Mouse (Mus musculus) lung, postnatal 4 days (tissue): Measurements from ENCODE around the gene Rnf113a2.
A peak's percentile ranks its signal among the peaks of the same experiment; 100 is the strongest.

Source experiments
- DNase-seq, 2 experiments: peaks; one replicate each; pipeline ENCODE4 v3.0.0; 2021

Gene Rnf113a2

DNA sequence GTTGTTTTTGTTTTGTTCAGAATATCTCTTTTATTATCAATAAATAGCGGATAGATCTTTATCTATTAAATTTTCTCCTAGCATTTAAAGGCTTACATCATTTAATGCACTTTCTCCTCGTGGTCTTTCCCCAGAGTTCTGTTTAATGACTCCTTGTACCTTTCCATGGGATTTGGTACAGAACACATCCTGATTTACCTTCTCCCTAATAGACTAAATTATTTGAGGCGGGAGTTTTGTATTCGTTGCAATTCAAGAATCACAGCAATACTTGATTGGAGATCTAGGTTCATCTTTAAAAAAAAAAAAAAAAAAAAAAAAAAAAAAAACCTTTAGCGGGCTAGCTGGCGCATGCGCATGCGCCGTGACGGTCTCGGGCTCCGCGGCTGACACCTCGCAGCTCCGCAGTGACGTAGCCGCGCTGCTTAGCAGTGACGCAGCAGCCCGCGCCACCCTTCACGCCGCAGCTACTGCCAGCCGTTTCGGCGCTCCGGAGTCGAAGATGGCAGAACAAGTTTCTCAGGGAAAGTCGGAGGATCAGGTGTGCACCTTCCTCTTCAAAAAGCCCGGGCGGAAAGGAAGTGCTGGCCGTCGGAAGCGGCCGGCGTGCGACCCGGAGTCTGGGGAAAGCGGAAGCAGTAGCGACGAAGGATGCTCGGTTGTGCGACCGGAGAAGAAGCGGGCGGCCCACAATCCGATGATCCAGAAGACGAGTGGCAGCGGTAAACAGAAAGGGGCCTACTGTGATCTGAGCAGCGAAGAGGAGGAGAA lies at the start of gene Rnf113a2:
TSS of gene Rnf113a2 (plus strand) at position 363 of the 771 bp plus-strand sequence.
- DNase-seq, result peak; percentile 88 to 92

DNA sequence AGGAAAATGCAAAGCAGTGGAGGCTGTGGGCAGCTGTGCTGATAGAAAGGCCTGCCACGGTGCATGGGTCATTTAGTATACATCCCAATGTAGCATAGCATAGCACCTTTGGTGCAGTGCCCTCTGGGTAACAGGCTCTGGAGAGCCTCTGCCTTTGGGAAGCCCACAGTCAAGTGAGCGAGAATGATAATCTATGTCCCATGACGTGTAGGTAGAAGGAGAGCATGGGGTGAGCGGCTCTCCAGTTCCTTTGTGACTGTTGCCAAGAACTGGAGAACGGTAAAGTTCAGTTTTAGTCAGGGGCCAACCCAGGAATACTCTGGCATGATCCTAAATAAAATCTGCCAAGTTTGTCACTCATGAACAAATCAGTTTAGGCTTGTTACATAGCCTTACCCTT lies 45.3 kb upstream of the Rnf113a2 start:
- no peak for DNase-seq

DNA sequence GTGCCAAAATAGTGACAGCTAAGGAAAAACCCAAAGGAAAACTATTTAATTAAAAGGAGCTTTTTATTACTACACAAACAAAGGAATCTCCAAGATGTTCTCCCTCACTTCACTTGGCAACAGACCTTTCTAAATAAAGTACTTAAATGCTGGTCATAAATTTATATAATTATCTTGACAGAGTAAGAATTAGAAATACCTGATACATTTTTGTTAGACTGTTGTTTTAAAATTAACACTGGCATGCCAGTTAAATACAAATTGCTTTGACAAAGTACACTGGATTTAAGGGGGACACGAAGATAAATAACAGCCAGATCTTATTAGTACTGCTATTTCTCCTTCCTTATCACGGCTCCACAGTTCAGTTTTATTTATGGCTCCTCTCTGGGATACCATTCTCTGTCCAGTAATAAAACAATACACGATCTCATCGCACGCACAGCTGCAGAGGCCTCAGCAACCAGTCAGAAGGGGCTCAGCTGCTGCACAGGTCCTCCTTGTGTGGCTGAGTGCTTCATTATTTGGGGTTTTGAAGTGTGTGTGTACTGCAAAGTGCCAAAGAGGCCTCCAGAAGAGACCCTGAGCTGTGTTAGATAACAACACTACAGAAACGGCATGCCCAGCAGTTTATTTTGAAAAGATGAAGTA lies 43.0 kb upstream of the Rnf113a2 start:
- DNase-seq, result no peak

DNA sequence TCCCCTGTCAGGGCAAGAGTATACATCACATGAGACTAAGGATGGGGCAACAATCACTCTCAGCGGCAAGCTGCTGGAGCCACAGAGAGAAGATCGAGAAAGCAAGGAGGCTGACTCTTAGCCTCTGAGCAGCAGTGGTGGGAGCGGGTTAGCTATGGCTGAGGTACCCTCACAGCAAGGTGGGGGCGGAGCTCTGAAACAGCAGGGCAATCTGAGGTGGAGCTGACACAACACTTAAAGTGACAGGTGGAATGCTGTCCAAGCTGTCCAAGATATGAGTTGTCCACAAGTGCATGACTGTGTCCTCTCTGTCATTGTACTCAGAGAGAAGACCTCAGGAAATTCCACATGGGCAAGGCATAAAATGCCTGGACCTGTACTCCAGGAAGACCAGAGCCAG lies 34.6 kb upstream of the Rnf113a2 start:
- DNase-seq, result no peak

DNA sequence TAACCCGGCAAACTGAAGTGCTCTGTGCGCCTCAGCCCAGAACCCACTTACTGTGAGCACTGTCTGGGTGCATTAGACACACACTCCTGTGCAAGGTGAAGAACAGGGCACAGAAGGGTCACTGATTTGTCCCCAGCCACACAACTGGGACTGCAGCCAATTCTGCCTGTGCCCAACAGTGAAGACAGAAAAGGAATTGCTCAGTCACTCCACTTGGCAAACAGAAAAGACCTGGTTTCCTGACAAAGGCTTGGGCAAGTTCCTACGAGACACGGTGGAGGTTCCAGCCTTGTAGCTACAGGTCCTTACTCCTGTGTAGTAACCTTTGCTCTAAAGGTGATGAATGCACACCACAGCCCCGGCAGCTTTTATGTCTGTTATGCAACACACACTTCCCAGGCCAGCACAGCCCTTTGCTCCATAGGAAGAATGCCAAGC lies 32.3 kb upstream of the Rnf113a2 start:
- peak; percentile 54 to 73 for DNase-seq

DNA sequence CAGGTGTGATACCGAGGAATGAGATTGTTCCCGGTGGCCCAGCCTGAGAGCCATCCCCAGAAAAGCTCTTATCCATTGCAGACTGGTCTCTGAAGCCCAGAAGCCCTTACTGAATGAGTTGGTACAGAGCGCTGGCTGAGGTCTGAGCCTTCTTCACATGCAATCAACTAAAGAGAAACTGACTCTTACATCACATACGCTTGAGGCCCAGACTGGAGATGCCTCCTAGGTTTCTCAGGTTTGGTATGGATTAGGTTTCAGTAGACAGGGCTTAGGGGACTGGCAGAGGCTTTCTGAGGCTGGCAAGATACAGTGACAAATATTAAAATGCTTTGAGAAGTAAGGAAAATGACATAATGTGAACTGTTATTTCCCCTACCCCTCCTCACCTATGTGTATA lies 31.6 kb upstream of the Rnf113a2 start:
- DNase-seq, result no peak

DNA sequence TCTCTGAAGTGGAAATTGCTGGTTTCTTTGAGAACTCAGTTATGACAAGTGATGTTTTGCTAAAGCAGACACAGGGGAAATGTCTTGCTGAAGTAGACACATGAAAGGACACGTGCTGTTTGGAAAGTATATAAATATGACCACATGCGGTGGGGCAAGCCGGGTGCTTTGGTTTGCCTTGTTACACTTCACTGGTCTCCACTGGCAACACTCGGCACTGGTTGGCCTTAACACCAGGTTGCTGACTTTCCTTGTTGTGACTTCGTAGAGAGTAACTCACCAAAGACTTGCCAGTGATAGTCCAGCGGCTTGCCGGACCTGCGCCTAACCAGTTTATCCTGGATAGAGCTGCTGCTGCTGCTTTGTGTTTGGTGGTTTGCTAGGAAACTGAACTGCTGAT lies 28.9 kb upstream of the Rnf113a2 start:
- DNase-seq, result no peak

DNA sequence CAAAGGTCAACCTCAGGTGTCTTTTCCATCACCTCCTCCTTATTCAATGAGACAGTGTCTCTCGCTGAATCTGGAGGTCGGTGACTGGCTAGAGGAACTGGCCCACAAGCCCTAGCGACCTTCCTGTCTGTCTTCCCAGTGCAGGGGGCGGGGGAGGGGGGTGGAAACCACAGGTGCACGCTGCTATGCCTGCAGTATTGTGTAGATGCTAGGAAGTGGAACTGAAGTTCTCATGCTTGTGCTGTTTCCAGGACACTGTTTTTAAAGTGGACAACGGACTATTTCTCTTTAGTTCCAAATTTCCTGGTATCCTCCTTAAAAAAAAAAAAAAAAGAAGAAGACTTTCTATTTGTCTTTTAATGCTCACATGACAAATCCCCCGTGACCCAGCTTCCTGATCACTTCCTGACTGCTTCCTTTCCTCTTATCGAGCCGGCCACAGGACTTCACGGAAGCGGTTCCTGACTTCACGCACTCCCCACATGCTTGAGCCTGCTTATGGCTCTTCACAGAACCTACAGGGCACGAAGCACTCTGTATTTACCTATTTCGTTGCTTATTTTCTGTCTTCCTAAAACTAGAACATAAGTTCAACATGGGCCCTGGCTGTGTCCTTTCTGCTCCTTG lies 28.1 kb upstream of the Rnf113a2 start:
- DNase-seq, result no peak

DNA sequence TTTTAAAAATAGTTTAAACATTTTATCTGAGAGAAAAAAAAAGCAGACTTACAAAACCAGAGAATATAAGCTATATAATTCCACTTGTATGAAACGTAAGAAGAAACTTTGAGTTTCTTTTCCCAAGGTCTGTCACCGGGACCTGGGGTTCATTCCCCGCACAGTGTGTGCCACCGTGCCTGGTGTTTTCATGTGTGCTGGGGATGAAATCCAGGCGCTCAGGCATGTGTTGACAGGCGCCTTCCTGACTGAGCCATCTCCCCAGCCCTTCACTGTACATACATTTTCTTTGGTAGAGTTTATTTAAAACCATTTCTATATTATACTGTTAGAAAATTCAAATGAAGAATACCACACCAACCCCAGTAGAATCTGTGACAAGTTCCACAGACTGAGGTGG lies 26.7 kb upstream of the Rnf113a2 start:
- no peak for DNase-seq

DNA sequence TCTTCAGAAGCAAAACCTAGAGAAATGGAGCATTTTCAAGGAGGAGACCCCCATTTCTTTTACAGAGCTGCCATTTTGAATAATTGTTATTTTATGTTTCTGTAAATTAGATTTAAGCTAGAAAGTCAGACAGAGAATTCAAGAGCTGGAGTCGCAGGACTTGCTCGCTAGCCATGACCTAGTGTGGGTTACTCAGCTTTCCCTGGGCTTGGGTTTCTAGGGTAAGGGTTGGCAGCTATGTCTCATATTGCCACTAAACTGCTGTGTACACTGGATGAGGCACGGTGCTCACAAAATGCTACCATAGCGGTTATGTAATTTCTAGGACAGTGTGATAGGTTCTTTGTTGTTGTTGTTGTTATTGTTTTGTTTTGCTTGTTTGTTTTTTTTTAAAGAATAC lies 24.3 kb upstream of the Rnf113a2 start:
- DNase-seq, result no peak

DNA sequence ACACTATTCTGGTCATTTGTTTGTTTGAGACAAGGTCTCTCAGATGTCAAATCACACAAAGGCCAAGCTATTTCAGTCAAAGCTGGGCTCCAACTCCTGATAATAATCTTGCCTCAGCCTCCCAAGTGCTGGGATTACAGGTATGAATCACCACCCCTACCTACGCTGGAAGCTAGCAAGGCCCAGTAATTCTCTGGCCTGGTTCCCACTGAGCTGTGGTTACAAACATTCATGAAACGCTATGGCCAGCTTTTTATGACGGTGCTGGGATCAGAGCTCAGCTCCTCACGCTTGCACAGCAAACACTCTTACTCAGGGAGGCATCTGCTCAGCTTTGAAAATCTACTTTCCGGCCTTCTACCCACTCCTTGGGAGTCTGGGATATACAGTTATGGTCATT lies 23.1 kb upstream of the Rnf113a2 start:
- no peak for DNase-seq

DNA sequence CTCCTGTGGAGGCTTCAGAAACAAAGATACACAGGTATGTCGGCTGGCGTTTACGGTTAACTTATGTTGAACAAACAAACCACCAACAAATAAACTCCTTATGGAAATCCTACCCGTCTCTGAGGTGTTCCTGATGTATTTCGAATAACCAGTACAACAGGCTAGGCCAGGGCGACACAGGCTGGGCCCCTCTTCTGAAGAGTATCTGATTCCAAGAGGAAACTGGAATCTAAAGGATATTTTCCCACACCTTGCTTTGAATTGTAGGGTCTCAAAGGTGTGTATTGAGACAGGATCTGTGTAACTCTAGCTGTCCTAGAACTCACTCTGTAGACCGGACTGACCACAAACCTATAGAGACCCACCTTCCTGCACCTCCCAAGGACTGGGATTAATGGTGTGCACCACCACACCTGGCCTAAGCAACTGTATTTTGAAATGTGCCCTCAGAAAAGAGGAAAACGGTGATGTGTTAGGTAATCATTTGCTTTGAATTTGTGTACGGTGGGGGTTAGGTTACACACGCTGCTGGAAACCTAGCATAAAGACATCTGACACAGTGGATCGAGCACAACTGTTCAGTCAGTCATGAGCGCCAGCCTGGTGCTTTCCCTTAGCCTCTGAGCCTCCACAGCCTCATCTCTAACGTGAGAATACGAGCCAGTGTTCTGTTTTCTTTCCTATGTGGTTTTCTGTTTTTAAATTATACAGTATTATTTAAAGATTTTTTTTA lies 19.9 kb upstream of the Rnf113a2 start:
- no peak for DNase-seq

DNA sequence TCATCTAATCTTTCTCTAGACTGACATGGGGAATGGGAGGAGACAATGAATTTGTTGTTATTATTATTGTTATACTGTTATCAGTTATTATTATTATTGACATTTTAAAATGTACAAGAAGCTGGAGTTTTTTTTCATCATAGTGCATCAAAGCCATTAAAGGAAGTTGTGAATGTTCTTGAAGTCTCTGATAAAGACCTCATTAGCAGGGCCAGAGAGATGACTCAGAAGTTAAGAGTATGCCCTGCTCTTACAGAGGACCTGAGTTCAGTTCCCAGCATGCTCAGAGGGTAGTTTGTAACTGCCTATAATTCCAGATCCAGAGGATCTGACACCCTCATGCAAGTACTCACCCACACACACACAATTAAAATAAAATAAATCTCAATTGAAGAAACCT lies 19.3 kb upstream of the Rnf113a2 start:
- DNase-seq, result no peak

DNA sequence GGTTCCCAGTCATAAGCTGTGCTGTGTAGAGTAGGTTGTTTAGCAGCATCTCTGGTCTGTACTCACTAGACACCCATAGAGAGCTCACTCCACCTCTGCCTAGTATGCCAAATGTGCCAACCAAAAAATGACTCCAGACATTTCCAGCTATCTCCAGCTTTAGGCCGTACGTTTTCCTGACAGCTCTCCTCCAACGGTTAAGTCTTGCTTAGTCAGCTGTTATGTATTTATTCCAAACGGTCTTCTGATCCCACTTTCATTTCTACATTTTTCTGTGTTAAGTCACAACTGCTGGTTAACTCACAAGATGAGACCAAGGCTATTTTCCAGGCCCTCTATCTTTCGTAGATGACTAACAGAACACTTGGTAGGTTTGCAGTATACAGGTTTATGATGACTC lies 18.4 kb upstream of the Rnf113a2 start:
- no peak for DNase-seq

DNA sequence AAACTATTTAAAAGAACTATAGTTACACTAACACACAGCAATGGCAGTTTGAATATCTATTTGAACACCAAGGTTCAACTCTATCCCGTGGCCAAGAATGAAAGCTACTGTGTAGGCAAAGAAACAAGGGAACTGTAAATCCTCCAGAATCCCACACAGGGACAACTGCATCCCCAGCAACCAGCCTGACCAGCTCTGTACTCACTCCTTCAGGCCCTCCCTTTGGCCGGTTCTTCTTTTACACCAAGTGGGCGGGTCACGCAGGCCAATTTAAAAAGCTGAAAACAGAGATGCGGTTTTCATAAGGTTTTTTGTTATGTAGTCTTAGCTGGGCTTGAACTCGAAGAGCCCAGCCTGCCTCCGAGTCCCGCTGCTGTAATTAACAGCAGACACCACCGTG lies 17.9 kb upstream of the Rnf113a2 start:
- DNase-seq, result no peak

DNA sequence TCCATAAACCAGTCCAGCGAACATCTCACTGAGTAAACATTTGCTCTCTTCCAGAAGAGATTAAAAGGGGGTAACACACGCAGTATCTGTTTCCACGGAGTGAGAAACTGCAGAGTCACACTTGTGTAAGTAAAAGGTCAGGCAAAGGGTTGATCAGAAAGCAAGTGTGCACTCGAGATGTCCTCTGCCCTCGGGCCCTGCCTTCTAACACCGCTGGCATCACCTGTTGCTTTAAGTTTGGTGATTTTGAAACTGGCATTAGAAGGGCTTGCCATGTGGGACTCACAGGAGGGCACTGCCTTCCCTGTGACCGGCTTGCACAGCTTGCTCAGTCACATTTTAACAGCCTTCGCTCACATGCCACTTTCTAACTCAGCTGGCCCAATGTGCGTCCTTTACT lies 17.3 kb upstream of the Rnf113a2 start:
- DNase-seq, result no peak

DNA sequence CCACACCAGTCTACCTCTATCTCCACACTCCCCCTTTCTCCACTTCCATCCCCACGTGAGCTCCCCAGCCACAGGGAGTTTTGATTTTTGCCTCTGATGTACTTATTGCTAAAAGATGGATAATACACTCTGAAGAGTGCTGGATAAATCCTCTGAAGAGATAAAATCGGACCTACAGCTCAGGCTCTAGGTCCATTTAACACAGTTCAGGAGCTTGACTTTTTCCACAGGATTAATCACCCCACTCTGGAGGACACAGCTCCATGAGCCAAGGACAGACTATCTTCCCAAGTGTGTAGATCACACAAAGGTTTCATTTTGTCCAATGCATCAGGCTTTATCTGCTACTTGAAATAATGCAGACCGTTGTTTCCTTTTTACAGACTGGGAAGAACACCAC lies 16.9 kb upstream of the Rnf113a2 start:
- no peak for DNase-seq

DNA sequence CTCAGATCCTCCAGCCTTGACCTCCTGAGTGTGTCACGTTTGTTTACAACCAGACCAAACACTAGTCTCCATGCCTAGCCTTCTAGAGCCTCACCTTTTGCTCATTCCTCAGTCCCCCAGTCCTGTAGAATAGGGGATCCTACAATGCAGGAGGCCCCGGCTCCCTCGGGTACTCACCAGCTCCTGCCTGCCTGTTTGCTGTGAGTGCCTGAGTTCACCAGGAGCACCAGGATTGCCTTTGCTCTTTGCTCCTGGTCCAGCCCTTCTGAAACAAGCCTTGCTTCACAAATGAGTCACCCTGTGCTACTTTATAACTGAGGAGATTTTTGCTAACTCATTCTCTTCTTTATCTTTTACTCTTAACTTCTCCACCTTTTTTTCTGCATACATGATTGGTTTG lies 16.3 kb upstream of the Rnf113a2 start:
- DNase-seq, result no peak

DNA sequence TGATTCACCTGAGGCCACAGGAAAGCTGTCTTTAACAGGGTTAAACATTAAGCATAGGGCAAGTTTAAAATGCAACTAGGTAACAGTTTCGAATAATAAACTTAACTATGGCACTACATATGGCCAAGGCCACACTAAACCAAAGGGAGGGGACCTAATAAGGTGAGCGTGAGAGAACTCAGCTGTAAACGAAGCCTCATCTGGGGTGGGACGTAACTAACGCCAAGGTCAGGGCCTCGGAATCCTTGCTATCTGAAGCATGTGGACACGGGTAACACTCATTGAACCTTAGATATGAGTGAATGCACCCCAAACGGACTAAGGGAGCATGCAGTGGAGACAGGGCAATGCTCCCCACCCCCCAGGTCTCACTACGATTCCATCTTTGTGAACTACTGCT lies 14.1 kb upstream of the Rnf113a2 start:
- DNase-seq, result no peak

DNA sequence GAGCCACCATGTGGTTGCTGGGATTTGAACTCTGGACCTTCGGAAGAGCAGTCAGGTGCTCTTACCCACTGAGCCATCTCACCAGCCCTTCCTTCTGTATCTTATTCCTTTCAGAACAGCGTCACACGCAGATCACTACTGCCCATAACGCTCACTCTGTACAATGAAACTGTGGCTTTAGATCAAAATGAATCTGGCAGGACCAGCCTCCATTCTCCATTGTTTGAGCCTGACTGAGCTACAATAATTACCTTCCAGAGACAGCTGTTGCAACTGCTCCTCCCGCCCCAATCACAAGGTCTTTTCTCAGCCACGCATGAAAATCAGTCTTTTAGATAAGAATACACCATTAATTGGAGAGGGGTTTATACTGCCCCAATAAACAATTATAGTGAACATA lies 12.5 kb upstream of the Rnf113a2 start:
- DNase-seq, result no peak

DNA sequence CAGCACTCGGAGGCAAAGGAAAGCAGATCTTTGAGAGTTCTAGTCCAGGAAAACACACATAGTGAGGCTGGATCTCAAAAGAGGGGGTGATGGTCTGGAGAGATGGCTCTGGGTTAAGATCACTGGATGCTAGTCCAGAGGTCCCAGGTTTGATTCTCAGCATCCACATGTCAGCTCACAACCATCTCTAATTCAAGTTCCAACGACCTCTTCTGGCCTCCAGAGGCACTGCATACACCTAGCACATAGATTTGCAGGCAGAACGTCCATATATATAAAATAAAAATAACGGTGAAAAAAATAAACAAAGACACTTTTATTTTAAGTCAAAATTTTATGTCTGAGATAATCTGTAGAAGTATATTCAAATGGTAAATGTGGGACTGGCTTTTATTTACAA lies 9.7 kb upstream of the Rnf113a2 start:
- DNase-seq, result no peak

DNA sequence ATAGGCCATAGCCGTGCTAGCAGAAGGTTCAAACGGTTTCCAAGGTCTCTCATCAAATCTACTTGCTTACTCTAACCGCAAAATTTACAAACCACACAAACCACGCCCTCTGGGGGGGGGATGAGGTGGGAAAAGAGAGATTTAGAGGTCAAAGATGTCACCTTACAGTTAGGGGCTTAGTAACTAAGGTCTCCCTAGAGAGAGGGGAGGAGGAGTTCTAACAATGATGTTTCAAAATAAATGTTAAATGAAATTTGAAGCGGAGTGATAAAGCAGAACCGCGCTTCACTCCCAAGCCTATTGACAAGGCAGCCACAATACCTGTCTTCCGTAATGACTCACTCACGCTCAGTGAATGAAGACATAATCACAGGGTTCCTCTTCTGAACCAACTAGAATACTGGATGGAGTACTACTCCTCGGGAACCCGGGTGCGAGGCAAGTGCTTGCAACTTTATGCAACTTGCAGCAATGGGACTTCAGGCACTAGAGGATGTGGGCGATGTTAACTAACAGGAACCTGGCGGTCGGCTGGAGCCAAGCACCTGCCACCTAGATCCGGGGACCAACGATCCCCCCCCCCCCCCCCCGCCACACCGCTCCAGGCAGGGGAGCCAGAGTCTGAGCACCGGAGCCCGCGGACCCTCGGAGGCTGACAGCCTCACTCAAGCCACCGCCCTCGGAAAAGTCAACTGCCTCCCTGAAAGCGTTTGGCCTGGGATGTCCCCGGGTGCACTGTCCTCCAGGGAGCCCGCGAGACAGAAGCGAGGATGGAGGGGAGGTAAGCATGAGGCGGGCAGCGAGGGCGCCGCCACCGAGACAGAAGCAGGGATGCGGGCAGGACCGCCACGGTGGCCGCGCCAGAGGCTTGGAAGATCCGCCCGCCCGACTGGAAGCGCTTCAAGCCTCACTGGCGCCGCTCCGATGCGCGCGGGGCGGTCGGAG lies 8.8 kb upstream of the Rnf113a2 start:
- peak in 1 of 2 experiments; percentile 25 for DNase-seq
